Mouse (Mus musculus): ENCODE results near the gene Tnfrsf1a. TPM values are rescaled to one million over a fixed set of nuclear protein-coding genes. Genes with fewer than 3 reads are reported as not detected.

Tnfrsf1a gene
- polyA plus RNA-seq, 1 experiment from 2014 or later, result 83.3 TPM

DNA sequence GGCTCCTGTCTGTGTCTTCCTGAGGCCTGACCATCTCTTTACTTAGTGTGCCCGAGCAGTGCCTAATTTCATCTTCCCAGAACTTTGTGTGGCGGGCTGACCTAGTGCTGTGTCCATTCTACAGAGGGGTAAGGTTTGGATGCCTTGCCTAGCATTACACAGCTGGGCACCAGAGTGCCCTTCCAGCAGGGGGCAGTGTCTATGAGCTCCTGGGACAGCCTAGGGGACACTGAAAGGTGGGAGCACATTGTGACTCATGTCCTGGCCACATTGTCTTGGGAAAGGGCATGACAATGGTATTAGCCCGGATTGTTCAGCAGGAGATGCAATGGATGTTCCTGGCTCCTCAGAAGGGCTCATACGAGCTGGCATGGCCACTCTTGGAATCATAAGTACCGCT is 20.9 kb upstream of the Tnfrsf1a start:
- ATAC-seq (replicated peaks; ENCODE audit: low FRiP score), result no peak
- 84% methylated on average over 5 of the region's 5 CpGs for WGBS
- no peak overlapping the region for H3K9ac ChIP-seq
- H3K9me3 ChIP-seq (replicated peaks), result no peaks in the 10 kb centered on the region
- no peak overlapping the region for H3K27ac ChIP-seq
- no peak overlapping the region for H3K4me2 ChIP-seq
- no peak overlapping the region for H3K4me3 ChIP-seq (replicated peaks)
- no peaks in the 10 kb centered on the region for H3K36me3 ChIP-seq
- H3K27me3 ChIP-seq, result peaks cover 4% of the 10 kb centered on the region; the same call in 1 of the 2 replicates
- peaks cover 14% of the 10 kb centered on the region for H3K4me1 ChIP-seq

DNA sequence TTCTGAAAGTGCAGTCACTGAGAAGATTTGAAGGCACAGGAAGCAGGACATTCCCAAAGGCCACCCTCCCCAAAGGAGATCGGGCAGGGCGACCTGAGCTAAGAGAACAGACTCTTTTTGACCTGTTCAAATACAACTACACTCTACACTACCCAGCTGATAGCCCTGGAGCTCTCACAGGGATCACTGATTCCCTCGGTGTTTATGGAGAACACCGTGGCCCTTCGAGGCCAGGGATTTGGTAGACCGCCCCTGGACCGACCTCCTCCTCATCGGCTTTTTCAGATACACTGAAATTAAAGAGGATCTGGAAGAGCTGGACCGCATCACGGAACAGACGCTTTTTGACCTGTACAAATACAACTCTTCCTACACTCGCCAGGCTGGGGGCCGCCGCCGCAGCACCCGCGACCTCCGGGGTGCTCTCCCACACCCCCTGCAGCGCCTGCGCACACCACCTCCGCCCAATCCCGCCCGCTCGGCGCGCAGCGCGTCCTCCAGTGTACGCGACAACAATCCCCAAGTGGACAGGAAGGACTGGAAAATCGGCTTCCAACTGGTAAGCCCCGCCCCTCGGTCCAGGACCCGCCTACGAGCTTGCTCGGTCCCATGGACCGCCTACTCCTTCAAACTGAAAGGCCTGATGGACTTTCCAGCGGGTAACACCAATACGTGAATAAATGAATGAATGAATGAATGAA is 18.4 kb upstream of the Tnfrsf1a start:
- Histone ChIP-seq H3K27ac (peak overlapping the region; percentile 76), H3K4me3 (replicated peaks) (peak overlapping the region; percentile 59)
- under 1% methylated on average over 39 of the region's 39 CpGs for WGBS

DNA sequence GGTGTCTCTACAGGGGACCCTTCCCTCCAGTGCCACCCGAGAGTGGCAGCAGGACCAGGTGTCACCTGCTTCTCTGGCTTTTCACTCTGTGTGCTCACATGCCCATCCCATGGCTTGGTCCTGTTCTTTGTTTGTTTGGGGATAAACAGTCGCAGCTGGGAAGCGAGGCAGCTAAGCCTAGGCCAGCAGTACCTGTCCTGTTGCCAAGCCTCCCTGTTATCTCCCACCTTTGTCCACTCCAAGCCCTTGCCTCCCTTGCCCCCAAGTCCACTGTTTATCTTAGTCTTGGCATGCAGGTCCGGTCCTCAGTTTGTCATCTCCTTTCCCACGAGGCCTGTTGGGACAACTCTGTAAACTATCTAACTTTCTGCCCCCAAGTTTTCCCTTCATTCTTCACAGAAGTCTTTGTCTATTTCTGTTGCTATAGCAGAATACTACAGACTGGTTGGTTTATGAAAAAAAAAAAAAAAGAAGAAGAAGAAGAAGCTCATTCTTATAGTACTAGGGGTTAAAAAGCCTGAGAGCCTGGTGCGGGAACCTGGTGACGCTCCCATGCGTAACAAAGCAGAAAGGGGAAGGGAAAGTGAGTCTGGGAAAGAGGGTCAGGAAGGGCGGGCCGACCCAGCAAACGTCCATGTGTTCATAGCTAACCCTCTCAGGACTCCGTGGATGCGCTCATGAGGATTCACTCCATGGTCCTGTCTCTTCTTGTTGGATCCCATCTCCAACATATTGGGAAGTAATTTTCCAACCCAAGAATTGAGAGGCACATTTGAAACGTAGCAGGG is 15.9 kb upstream of the Tnfrsf1a start:
- Histone ChIP-seq H3K36me3 (no peaks in the 10 kb centered on the region), H3K4me3 (replicated peaks) (no peak overlapping the region), H3K9ac (no peak overlapping the region), H3K27me3 (no peaks in the 10 kb centered on the region), H3K27ac (no peak overlapping the region), H3K4me1 (peaks cover 14% of the 10 kb centered on the region), H3K9me3 (replicated peaks) (no peaks in the 10 kb centered on the region), H3K4me2 (no peak overlapping the region)
- ATAC-seq (replicated peaks; ENCODE audit: low FRiP score), result no peak
- 79% methylated on average over 14 of the region's 14 CpGs for WGBS

More for the DNA sequence above, 18.4 kb upstream of the Tnfrsf1a start:
- Histone ChIP-seq H3K36me3 (no peaks in the 10 kb centered on the region), H3K9ac (peak overlapping the region; percentile 61), H3K4me2 (peak overlapping the region; percentile 87), H3K27me3 (no peaks in the 10 kb centered on the region), H3K9me3 (replicated peaks) (no peaks in the 10 kb centered on the region), H3K4me1 (peaks cover 14% of the 10 kb centered on the region)
- ATAC-seq (replicated peaks; ENCODE audit: low FRiP score), result peak; percentile 95

DNA sequence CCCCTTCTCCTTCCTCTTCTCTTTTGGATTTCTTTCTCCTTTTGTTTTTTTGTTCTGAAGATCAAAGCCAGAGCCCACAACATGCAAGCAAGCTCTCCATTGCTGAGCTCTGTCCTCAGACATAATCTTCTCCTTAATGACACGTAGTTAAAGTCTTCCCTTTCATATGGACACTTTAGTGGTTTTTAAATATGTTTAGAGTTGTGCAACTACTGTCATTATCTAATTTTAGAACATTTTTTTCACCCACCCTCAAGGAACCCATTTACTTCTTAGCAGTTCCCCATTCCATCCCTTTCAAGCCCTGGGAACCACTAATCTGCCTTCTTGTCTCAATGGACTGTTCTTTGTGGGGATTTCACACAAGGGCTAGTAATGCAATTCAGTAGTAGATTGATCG is 14.8 kb upstream of the Tnfrsf1a start:
- Histone ChIP-seq H3K4me3 (replicated peaks) (no peak overlapping the region), H3K27ac (no peak overlapping the region), H3K9me3 (replicated peaks) (no peaks in the 10 kb centered on the region), H3K9ac (no peak overlapping the region), H3K36me3 (no peaks in the 10 kb centered on the region), H3K4me1 (peaks cover 19% of the 10 kb centered on the region), H3K4me2 (no peak overlapping the region), H3K27me3 (no peaks in the 10 kb centered on the region)
- ATAC-seq (replicated peaks; ENCODE audit: low FRiP score), result no peak
- 56% methylated on average over 2 of the region's 2 CpGs for WGBS

DNA sequence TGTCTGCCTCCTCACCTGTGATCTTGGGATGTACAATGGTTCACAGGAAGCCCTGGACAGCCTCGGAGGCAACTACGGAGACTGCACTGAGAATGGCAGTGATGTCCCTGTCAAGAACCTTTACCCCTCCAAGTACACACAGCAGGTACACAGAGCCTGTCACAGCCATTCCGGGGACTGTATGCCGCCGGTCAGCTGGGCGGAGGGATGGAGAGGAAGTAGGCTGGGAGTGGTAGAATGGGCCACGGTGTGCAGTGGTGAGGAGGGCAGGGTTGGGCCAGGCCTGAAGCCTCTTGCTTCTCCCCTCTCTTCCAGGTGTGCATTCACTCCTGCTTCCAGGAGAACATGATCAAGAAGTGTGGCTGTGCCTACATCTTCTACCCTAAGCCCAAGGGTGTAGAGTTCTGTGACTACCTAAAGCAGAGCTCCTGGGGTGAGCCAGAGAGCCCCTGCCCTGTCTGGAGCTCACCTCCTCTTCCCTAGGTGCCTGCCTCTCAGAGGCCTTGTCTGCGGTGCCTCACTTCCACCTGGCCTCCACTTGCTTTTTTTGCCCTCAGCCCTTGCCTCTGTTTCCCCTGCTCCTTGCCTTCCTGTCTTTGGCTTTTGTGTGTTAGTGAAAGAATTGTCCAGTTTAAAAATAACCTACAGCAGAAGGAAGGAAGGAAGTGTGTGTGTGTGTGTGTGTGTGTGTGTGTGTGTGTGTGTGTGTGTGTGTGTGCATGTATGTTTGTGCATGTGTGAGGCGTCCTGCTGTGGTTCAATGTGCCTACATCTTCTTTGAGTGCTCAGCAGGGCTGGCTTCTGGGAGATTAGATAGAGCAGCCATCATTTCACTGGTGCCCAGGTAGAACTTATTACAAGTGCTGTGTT is 10.1 kb upstream of the Tnfrsf1a start:
- H3K4me3 ChIP-seq (replicated peaks), result no peak overlapping the region
- H3K9me3 ChIP-seq (replicated peaks), result no peaks in the 10 kb centered on the region
- H3K36me3 ChIP-seq, result no peaks in the 10 kb centered on the region
- H3K4me2 ChIP-seq, result no peak overlapping the region
- no peaks in the 10 kb centered on the region for H3K27me3 ChIP-seq
- H3K4me1 ChIP-seq, result peaks cover 33% of the 10 kb centered on the region
- no peak overlapping the region for H3K9ac ChIP-seq
- WGBS, result 74% methylated on average over 9 of the region's 9 CpGs
- H3K27ac ChIP-seq, result peak overlapping the region; percentile 64
- no peak for ATAC-seq (replicated peaks; ENCODE audit: low FRiP score)

DNA sequence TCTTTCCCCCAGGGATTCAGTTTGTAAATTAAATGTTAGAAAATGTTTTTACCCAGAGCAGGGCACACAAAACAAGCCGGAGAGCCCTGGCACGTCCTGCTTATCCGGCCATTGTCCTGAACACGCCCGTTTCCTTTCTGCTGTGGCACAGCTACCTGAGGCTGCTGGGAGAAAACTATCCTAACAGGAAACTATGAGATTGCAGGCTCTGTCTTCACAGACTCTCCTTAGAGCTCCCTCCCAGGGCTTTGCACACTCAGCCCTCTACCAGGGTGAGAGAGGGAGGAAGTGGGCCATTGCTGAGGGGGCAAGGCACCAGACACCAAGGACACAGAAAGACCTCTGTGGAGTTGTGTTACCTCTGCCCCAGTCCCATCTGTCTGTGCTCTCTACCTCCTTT is 8.9 kb upstream of the Tnfrsf1a start:
- H3K9ac ChIP-seq, result no peak overlapping the region
- 60% methylated on average over 5 of the region's 5 CpGs for WGBS
- no peak overlapping the region for H3K4me2 ChIP-seq
- peaks cover 41% of the 10 kb centered on the region for H3K4me1 ChIP-seq
- H3K4me3 ChIP-seq (replicated peaks), result no peak overlapping the region
- H3K27me3 ChIP-seq, result no peaks in the 10 kb centered on the region
- H3K27ac ChIP-seq, result peak overlapping the region; percentile 82
- peak; percentile 57; the same call in 1 of the 2 replicates for ATAC-seq (replicated peaks; ENCODE audit: low FRiP score)
- no peaks in the 10 kb centered on the region for H3K36me3 ChIP-seq
- H3K9me3 ChIP-seq (replicated peaks), result no peaks in the 10 kb centered on the region

DNA sequence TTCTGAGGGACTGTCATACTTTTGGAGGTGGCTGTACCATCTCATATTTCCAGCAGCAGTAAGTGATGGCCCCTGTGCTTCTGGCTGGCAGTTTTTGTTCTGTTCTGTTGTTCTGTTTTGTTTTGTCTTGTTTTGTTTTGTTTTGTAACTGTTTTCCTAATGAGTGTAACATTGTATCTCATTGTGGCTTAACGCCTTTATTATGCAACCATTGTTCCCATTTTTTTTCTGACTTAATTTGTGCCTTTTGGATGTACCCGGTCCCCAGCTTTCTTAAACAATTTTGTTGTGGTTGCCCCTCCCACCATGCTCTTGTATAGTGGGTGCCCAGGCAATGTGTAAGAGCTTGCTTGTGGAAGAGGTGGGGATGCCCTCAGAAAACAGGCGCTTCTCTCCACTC is 7.0 kb upstream of the Tnfrsf1a start:
- Histone ChIP-seq H3K4me3 (replicated peaks) (no peak overlapping the region), H3K27ac (no peak overlapping the region), H3K4me2 (no peak overlapping the region), H3K4me1 (peaks cover 45% of the 10 kb centered on the region), H3K27me3 (no peaks in the 10 kb centered on the region), H3K36me3 (no peaks in the 10 kb centered on the region), H3K9me3 (replicated peaks) (no peaks in the 10 kb centered on the region), H3K9ac (no peak overlapping the region)
- ATAC-seq (replicated peaks; ENCODE audit: low FRiP score), result no peak
- 79% methylated on average over 3 of the region's 3 CpGs for WGBS

DNA sequence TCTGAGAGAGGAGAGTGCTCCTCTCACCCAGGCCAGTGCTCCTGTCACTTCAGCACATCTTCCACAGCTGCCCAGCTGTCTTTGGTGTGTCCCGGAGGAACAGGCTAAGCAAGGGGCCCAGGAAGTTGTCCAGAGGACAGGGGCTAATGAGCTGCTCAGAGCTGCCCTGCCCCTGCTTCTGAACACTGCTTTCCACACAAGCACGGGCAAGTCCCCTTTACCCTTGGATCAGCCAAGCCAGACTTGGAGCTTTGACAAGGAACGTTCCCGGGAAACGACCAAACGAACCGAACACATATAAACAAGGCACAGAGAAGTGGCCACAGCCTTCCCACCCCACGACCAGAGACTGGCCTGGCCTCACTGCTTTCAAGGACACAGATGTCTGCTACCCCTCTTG is 5.1 kb upstream of the Tnfrsf1a start:
- Histone ChIP-seq H3K4me2 (no peak overlapping the region), H3K4me3 (replicated peaks) (no peak overlapping the region), H3K27me3 (no peaks in the 10 kb centered on the region), H3K9ac (no peak overlapping the region), H3K27ac (no peak overlapping the region), H3K4me1 (peaks cover 53% of the 10 kb centered on the region), H3K36me3 (no peaks in the 10 kb centered on the region), H3K9me3 (replicated peaks) (no peaks in the 10 kb centered on the region)
- no peak for ATAC-seq (replicated peaks; ENCODE audit: low FRiP score)
- WGBS, result 17% methylated on average over 8 of the region's 8 CpGs

DNA sequence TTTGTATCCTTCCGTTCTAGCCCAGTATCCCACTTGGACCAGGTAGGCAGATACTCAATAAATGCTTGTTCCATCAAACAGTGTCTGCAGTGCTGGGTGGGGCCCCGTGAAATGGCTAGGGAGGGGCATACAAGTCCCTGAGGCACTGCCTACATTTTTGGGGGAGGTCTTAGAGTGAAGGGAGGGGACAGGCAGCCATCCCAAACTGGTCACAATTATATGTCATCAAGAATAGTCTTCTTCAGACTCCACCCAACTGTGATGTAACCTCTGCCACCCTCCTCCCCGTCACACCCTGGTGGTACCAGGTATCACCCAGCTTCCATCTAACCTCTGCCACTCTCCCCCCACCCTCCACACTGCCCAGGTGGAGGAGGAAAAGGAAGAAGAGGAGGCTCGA is 4.3 kb upstream of the Tnfrsf1a start:
- no peaks in the 10 kb centered on the region for H3K27me3 ChIP-seq
- H3K27ac ChIP-seq, result no peak overlapping the region
- no peak overlapping the region for H3K9ac ChIP-seq
- no peaks in the 10 kb centered on the region for H3K36me3 ChIP-seq
- WGBS, result 73% methylated on average over 4 of the region's 4 CpGs
- H3K4me2 ChIP-seq, result no peak overlapping the region
- peaks cover 55% of the 10 kb centered on the region for H3K4me1 ChIP-seq
- H3K4me3 ChIP-seq (replicated peaks), result no peak overlapping the region
- H3K9me3 ChIP-seq (replicated peaks), result no peaks in the 10 kb centered on the region
- ATAC-seq (replicated peaks; ENCODE audit: low FRiP score), result no peak

DNA sequence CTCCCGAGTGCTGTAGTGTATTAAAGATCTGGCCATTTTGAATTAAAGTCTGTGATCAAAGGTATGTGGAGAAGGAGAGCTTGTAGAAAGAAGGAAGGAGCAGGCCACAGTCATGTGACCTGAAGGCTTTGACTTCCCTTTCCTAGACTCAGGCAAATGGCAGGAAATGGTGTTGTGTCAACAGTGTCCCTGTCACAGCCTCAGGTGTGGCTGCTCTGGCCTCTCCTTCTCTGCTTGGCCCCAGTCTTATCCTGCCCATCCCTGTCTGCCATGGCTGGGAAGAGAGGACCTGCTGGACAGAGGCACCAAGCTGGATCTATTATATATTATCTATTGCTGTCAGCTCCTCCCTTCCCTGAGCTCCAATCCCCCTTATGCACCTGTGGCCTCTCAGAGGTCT is 3.5 kb upstream of the Tnfrsf1a start:
- Histone ChIP-seq H3K27ac (no peak overlapping the region; the same call in 1 of the 2 replicates), H3K9me3 (replicated peaks) (no peaks in the 10 kb centered on the region), H3K36me3 (no peaks in the 10 kb centered on the region), H3K4me1 (peaks cover 50% of the 10 kb centered on the region), H3K9ac (no peak overlapping the region), H3K4me3 (replicated peaks) (no peak overlapping the region), H3K27me3 (no peaks in the 10 kb centered on the region), H3K4me2 (no peak overlapping the region)
- 65% methylated on average over 1 of the region's 1 CpGs for WGBS
- no peak for ATAC-seq (replicated peaks; ENCODE audit: low FRiP score)

DNA sequence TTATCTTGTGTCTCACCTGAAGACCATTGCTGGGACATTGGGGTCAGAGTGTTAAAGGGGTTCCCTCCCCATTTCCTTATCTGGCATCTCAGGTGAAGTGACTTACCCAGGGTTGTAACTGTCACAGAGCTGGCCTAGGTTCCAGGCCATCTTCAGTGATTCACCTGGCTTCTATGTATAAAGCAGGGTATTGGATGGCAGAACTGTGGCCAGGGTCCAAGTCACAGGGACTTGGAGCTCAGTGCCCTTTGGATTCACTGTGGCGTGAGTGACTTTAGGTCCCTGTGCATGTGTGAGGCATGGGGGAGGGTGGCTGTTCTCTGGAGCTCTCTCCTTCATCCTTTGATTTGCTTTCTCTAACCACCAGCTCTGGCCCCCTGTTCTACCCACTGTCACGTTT is 3.1 kb upstream of the Tnfrsf1a start:
- Histone ChIP-seq H3K27ac (no peak overlapping the region; the same call in 1 of the 2 replicates), H3K9ac (no peak overlapping the region), H3K27me3 (no peaks in the 10 kb centered on the region), H3K36me3 (no peaks in the 10 kb centered on the region), H3K4me2 (no peak overlapping the region), H3K4me1 (peaks cover 51% of the 10 kb centered on the region), H3K9me3 (replicated peaks) (no peaks in the 10 kb centered on the region), H3K4me3 (replicated peaks) (no peak overlapping the region)
- ATAC-seq (replicated peaks; ENCODE audit: low FRiP score), result no peak
- WGBS, result 67% methylated on average over 2 of the region's 2 CpGs

Data from kidney, embryonic 15.5 days (tissue).